Mouse (Mus musculus) bone marrow, adult 2 months (tissue): ENCODE data around the gene Stk11ip.

Source experiments
- CTCF ChIP-seq: fragments of 200-500 bp; IDR thresholded peaks from 2 replicates; pipeline ENCODE4 v1.5.1; 2011; ENCODE audit warnings: low read length, control low read depth; ENCODE audit not compliant: control insufficient read depth, insufficient read depth
- POLR2A ChIP-seq: fragments of 200-500 bp; IDR thresholded peaks from 2 replicates; pipeline ENCODE4 v1.6.1; 2011; ENCODE audit warnings: low read depth, mild to moderate bottlenecking, control low read depth, low read length, borderline replicate concordance; ENCODE audit not compliant: control insufficient read depth

DNA sequence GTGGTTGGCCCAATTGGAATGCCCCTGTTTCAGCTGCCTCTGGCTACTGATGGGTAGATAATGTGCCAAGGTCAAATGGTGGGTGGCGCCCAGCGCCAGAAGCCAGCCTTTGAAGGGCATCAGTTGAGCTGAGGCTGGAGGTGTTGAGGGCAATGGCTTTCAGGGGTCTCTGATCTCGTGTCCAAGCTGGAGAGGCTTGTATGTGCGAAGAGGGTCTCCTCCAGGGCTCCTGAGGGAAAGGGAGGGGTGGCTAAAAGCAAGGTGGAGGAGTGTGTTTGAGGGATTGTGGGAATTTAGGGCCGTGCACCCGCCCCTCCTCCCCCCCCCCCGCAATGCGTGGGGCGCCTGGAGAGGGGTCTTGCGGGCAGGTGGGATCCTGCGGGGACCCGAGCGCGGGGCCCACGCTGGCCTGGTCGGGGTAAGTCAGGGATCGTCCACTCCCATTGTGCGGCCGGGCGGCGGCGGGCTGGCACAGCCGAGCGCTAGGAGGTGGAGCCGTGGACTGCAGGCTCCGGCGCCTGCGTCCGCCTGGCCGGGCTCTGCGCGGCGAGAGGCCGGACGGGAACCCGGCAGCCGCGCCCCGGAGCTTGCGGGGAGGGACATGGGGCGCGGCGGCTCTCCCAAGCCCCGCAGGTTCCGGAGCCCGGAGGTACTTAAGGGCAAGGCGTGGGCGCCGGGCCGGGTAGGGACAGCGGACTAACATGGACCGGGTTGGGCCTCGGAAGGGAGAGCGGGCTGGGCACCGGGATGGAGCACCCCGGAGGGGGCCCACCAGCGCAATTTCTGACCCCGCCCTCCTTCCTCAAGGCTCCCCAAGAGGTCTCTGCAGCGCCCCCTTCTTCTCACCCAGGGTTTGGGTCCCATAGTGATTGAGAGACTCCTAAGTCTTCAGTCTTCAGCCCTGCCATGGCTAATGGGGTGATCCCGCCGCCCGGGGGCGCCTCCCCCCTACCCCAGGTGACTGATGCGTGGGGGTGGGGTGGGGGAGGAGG, 24.9 kb downstream of the Stk11ip start, which contains the start of gene Slc4a3:
- TF ChIP-seq CTCF, result no peak
- TF ChIP-seq POLR2A, result no peak
